Mouse (Mus musculus) layer of hippocampus, adult 2 months (tissue): ENCODE measurements around the gene Lclat1. TPM values are rescaled to one million over a fixed set of nuclear protein-coding genes. Genes with fewer than 3 reads are reported as not detected.
A peak's percentile ranks its signal among the peaks of the same experiment; 100 is the strongest.

Source experiments
- DNase-seq, 2 experiments: peaks; one replicate each; pipeline ENCODE4 v3.0.0; 2022; ENCODE audit warnings: low spot score in 2 of 2
- H3K27ac ChIP-seq: fragments of 200-600 bp; 2 replicates; pipeline ENCODE4 v1.8.1; 2022
- H3K4me3 ChIP-seq: fragments of 200-600 bp; 2 replicates; pipeline ENCODE4 v1.8.1; 2022; ENCODE audit warnings: mild to moderate bottlenecking
- CTCF ChIP-seq: fragments of 200-600 bp; conservative IDR thresholded peaks from 2 replicates; pipeline ENCODE4 v1.8.1; 2022; ENCODE audit warnings: antibody characterized with exemption, mild to moderate bottlenecking, moderate library complexity
- total RNA-seq, 2 experiments: library from RNA; stranded (reverse); gene quantifications; 2 replicates each; pipeline ENCODE4 v1.2.3; 2021

Gene Lclat1
- total RNA-seq, 2 experiments from 2014 or later: 32.9 to 34.6 TPM

DNA sequence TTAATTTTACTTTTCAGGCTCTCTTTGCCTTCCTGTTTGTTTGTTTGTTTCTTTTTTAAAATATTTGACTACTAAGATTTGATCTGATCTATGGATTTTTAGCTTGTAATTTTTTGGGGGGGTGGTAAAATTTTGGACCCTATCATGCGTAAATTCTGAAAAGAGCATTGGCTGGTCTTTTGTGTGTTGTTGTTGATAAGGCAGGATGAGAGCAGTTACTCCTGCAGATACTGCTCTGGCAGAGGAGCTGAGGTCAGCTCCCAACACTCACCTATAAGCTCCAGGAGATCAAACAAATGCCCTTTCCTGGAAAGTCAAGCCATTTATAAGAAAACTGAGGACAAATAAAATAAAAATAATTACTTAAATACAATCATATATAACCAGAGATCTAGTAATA is 123.6 kb downstream of the Lclat1 start:
- no peak for DNase-seq
- TF ChIP-seq CTCF: no peak
- no peak overlapping the region for H3K4me3 ChIP-seq

DNA sequence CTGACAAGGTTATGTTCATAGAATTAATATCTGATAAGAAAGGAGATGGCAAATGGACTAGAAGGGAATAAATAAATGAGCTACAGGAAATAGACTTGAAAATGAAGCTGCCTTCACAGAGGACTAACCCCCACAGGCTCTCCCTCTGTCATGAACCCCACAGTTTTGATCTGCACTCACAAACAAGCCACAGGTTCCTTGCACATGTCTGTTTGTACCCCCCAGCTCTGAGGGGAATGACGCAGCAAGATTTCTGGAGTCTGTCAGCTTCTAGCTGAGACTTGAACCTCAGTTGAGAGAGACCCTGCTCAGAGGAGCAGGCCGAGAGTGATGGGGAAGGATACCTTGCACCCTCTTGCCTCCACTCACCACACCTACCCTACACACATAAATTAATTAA is 124.8 kb downstream of the Lclat1 start:
- no peak for DNase-seq
- no peak overlapping the region for H3K27ac ChIP-seq
- no peak overlapping the region for H3K4me3 ChIP-seq
- no peak for TF ChIP-seq CTCF

More for the DNA sequence above, 123.6 kb downstream of the Lclat1 start:
- no peak overlapping the region for H3K27ac ChIP-seq

DNA sequence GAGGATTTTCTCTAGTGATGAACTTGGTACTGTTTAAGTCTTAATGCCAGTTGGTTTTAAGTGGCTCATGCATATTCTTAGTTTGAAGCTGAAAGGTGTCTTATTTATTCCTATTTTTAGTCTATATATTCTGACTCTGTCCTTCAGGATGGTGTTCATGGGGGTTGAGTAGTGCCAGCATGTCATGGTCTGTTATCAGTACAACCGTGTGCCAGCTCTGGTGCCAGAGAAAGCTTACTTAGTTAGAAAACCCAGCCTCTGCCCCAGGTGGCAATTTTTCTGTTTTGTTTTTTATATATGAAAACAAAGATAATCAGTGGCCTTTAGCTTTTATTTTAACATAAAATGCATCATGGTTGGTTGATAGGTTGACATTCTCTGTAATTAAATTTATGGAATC is 126.2 kb downstream of the Lclat1 start:
- Histone ChIP-seq H3K4me3 (no peak overlapping the region), H3K27ac (no peak overlapping the region)
- DNase-seq: no peak
- no peak for TF ChIP-seq CTCF

DNA sequence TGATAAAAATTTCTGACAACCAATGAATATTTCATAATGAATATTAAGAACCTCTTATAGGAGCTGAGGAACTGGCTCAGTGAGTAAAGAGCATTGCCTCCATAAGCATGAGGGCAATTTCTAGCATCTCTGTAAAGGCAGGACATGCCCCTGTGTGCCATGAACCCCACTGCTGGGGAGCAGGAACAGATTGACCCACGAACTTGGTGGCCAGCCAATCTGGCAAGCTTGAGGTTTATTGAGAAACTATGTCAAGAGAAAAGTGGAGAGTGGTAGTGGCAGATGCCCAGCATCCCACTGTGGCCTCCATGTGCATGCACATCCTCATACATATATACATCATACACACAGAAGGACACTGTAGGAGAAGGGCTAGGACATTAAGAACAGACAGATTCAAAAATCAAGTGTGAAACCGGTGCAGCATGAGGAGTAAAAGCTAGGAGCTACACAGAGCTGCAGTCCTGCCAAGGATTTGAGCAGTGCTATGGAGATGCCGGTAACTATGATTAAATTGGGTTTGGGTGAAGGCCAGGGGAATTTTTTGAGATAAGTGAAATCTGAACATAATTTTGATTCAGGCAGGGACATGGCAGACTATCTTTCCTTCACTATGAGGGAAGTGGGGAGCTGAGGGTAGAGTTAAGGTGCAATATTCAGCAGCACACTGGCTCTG is 129.5 kb downstream of the Lclat1 start:
- DNase-seq: peak; percentile 29 to 74
- no peak for TF ChIP-seq CTCF
- Histone ChIP-seq H3K4me3 (no peak overlapping the region), H3K27ac (peak overlapping the region; percentile 63; the same call in 1 of the 2 replicates)

DNA sequence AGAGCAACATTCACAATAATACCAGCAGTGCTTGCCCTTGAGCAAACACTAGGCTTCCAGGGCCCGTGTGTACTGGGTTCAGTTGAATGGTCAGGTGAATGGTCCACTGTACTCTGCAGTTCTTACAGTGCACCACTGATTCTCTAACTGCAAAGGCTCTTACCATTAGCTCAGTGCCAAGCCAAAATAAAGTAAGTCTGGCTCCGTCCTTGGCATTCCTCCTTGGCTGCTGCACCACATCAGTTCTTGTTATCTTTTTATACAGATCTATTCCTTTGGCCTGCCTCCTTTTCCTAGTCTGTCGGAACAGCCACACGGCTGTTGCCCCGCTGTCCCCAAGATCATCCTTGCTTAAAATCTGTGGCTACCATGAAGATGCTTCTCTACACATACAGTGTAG is 130.7 kb downstream of the Lclat1 start:
- Histone ChIP-seq H3K27ac (peak overlapping the region; percentile 63), H3K4me3 (no peak overlapping the region)
- DNase-seq: no peak
- no peak for TF ChIP-seq CTCF

DNA sequence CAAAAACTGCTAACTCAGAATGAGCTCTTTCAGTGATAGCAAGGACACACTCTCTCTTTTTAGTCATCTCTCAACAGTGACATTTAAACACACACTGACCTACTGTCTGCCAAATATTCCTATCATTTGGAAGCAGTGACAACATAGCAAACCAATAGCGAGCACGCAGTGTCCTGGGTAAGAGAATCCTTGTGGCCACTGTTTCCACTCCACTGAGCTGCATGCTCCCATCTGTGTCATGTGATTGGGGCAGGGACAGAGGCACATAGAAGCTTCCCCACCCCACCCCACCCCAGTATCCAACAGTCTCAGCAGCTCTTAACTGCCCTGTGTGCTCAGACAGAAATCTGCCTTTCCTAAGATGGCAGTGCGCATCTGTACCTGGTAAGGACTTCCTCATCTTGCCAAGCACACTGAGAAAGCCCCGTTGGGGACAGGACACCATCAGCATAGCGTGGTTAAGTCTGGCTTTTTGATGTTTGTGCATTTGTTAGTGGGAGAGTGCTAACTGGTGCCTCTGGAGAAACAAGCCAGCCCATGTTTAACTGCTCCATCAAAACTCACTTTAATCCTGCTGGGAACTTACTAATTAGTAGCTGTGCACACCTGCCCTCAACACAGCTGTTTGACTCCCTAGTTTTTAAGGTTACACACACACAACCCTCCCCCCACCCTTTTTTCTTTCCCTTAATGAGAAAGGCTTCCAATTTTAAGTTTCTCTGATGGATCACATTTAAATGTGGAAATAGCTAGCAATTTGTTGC is 133.5 kb downstream of the Lclat1 start:
- no peak for TF ChIP-seq CTCF
- Histone ChIP-seq H3K27ac (no peak overlapping the region), H3K4me3 (no peak overlapping the region)
- DNase-seq: no peak

DNA sequence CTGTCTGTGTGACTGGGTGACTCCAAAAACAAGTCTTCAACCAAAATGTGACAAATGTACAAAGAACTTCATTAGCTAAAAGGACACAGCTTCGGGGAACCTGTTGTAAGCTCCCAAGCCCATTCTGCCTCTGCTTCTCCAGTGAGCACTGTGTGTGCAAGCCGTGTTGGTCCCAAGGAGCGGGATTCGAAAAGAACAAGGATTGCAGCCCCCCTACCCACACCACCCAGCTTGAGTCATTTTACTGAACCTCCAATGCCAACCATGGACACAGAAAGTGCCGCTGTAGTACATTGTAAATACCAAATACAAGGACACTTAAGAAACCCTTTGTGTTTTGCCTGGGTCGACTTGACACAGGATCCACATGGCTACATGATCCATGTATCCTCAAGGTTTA is 135.9 kb downstream of the Lclat1 start:
- Histone ChIP-seq H3K4me3 (no peak overlapping the region), H3K27ac (no peak overlapping the region)
- no peak for TF ChIP-seq CTCF
- no peak for DNase-seq

DNA sequence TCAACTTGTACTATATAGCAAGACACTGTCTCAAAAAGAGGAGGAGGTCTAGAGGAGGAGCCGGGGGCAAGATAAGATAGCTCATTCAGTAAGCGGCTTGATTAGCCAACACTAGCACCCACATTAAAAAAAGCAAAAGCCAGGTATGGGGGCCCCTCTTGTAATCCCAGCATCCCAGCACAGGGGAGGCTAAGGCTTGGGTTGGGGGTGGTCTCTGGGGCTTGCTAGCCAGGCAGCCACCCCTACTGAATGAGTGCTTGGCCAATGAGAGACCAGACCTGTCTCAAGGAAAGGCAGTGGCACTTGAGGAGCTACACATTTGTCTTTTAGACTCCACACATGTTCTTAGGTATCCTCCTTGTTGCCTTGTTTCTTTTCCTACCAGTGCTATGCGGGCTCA is 136.8 kb downstream of the Lclat1 start:
- H3K4me3 ChIP-seq: no peak overlapping the region
- TF ChIP-seq CTCF: no peak
- no peak overlapping the region for H3K27ac ChIP-seq
- DNase-seq: no peak

DNA sequence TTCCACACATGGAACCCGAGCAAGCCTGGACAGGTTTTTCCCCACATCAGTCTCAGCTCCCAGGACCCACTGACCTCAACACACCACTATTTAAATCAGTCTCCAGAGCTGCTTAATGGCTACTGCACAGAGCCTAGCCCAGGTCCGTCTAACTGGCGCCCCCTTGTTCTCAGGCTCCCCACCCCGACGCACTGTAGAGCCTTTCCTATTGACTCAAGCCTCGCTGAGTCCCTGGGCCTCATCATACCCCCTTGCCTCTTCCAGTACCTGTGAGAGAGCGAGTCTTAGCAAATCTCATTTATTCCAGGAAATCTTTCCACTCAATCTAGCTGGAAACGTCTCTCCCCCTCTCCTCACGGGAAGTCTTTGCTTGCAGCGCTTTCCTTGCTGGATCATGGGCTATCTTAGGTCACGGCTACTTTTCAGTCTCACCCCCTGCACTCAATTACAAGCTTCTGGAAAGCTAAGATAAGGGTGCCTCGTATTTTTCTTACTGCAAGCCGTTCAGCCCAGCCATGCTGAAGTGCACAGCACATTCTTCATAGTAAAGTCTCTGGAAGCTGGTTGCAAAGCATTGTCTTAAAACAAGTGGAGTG is 137.4 kb downstream of the Lclat1 start:
- no peak for TF ChIP-seq CTCF
- no peak for DNase-seq
- Histone ChIP-seq H3K27ac (no peak overlapping the region), H3K4me3 (no peak overlapping the region)

DNA sequence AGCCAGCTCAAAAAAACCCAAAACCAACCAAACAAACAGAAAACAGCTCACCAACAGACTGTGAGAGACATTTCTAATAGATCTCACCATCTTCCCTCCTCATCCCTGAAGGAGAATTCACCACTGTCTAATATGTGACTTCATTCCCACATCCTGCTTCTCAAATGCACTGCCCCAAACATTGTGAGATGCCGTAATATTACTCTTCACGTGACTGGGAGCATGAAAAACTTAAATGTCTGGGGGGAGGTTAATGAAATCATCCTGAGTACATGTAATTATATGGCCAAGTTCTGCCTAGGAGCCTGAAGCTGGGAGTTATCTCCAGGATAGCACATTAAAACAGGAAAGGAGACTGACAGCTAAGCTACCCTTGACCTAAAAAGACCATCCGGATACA is 138.3 kb downstream of the Lclat1 start:
- TF ChIP-seq CTCF: no peak
- no peak overlapping the region for H3K4me3 ChIP-seq
- DNase-seq: no peak
- no peak overlapping the region for H3K27ac ChIP-seq

DNA sequence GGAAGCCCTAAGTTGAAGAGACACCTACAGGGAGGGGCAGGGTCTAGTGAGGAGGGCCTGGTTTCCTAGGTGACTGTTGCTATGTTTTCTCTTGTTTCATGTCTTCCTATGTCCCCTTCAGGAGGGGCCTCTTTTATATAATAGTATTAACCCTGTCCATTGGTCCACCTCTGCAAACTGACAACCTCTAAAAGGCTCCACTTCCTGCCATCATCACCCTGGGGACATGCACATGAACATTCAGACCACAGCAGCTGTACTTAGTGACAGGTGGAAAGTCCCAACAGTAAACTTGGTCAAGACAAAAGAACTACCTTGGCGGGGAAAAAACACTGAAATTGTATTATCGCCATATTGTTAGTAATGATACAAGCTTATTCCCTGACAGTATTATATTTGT is 139.1 kb downstream of the Lclat1 start:
- DNase-seq: no peak
- no peak overlapping the region for H3K4me3 ChIP-seq
- no peak for TF ChIP-seq CTCF
- H3K27ac ChIP-seq: no peak overlapping the region

DNA sequence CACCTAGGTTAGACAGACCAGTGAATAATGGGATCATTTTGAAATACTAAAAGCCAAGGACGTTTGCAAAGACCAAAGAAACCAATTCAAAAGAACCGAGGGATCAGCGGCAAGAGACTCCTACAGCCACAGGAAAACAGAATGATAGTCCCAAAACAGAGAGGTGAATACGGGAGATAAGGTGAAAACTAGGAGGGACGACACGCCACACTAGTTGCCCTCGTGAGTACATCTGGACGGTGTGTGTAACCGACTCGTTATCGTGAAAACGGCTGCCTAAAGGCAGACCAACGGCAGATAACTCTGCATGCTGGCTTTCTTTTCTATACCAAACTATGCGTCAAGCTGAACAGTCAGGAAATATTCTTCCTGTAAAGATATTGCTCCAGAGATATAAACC is 140.0 kb downstream of the Lclat1 start:
- no peak for TF ChIP-seq CTCF
- no peak for DNase-seq
- Histone ChIP-seq H3K27ac (no peak overlapping the region), H3K4me3 (no peak overlapping the region)

DNA sequence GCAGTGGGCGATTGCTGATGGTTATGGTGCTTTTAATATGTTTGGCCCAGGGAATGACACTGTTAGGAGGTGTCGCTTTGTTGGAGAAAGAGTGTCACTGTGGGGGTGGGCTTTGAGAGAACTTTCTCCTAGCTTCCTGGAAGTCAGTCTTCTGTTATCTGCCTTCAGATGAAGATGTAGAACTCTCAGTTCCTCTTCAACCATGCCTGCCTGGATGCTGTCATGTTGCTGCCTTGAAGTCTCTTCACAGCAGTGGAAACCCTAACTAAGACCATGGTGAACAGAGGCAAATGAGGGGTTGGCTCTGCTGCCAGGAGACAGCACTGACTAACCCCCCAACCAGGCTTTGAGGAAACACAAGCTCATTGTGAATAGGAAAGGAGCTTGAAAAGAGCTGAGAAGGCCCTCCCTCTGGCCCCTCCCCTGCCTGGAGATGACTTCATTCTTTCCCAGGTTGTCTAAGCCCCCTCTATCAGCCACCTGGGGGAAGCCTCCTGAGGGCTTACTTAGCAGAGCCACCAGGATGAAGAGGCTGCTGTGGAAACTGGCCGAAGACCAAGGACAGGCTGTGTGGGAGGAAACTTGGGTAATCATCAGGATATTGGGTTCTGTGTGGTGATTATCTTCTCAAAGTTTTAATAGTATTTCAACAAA is 142.8 kb downstream of the Lclat1 start:
- no peak for TF ChIP-seq CTCF
- DNase-seq: no peak
- Histone ChIP-seq H3K27ac (no peak overlapping the region), H3K4me3 (no peak overlapping the region)

DNA sequence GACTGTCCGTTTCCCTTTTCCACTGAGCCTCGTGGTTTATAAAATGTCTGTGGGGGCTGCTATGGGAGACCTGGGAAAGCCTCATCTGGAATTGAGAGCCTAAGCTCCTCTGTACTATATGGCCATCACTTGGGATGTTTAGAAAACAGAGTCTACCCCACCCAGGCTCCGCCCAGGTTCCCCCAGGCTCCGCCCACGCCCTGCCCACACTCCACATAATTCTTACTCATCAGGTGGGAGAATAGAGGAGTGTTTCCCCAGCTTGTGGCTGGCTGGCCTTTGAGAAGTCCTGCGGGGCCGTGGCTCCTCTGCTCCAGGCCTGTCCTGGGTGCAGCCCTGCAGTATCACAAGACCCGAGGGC is 143.3 kb downstream of the Lclat1 start:
- H3K27ac ChIP-seq: no peak overlapping the region
- no peak overlapping the region for H3K4me3 ChIP-seq
- no peak for DNase-seq
- TF ChIP-seq CTCF: no peak
